Mouse (Mus musculus) embryo, embryonic 10 days (tissue): Measurements from ENCODE around the gene Mb.

Experiments used
- DNase-seq: peaks from one replicate; pipeline ENCODE4 v3.0.0-alpha.2; 2015; ENCODE audit warnings: low spot score

Gene Mb

DNA sequence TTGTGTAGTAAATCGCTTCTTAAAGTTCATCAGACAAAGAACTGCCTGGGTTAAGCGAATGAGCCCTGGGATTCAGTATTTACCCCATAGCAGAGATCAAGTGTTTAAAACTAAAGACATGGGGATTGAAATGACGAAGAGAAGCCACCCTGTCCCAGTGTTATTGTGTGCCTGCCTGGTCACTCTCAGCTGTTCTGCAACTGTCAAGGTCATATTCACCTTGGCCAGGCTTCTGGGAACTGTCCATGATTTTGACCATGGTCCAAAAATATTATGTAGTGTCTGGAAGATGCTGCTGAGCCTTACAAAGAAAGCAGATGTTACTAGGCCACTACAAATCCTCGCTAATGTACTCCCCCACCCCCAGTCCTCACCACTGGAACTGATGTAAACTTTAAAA lies 70.7 kb downstream of the Mb start:
- DNase-seq, result no peak

DNA sequence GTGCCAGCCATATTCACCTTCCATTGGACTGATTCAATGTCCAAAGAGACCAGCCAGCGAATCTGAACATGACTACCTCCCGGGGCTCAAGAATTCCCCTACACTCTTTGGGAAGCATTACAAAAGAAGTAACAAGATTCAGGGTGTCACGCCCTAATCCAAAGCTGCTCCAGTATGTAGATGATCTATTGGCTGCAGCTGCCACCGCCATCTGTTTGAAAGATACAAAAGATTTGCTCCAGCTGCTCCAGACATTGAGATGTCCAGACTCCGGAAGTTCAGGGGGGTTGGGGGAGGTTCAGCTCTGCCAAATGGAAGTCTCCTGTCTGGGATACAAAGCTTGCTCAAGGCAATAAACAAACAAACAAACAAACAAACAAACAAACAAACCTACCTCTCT lies 73.9 kb downstream of the Mb start:
- peak; percentile 53 for DNase-seq

GRCm38 (mm10) chr15:76973855-76974651 lies 76.4 kb downstream of the Mb start:
- DNase-seq, result peak; percentile 93

DNA sequence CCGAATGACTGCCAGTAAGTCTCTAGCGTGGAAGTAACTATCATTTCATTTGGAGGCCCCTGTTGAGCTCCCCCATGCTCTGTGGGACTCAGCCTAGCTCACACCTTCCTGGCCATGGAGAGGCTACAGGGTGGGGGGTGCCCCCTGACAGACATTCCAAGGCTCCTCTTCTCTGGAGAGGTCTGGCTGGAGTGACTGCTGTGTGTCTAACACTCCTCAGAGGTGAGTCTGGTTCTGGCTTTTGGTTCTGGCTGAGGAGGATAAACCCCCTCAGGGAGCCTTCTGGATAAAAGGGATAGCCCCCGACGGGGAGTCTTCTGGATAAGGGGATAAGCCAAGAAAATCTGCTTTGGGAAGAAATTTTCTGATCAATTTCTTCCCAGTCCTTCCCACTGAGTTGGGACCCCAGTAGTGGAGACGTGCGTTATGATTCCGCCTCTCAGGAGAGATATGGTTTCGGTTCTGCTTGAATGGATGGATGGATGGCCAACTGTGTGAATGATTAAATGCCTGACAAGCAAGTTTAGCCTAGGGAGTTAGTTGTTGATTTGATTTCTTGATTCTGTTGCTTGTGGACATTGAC lies 77.1 kb downstream of the Mb start:
- no peak for DNase-seq

- DNase-seq, result no peak
Observed at GRCm38 (mm10) chr15:76972661-76973060, 77.8 kb downstream of the Mb start.
